Mouse (Mus musculus) thymus, postnatal 14 days (tissue): ENCODE measurements around the gene Frat2.
"Not testable (repeated sequence)": the region's sequence is repeated elsewhere in the genome, so short reads cannot be mapped to it uniquely, and the experiment has no call there.

Source experiments
- DNase-seq: peaks from one replicate; pipeline ENCODE4 v3.0.0; 2021

Gene Frat2

GRCm38 (mm10) chr19:41847992-41848851, at the start of gene Frat2:
TSS of gene Frat2 (minus strand) at chr19:41848132.
- DNase-seq, result peak; percentile 92

- no peak for DNase-seq
Observed at GRCm38 (mm10) chr19:41896319-41896711, 48.4 kb upstream of the Frat2 start.

- DNase-seq, result peak; percentile 85
Observed at GRCm38 (mm10) chr19:41895460-41896318, 47.8 kb upstream of the Frat2 start, which contains the start of gene Rrp12. TSS of gene Rrp12 (minus strand) at chr19:41896173.

- DNase-seq, result no peak
Observed at GRCm38 (mm10) chr19:41894959-41895358, 47.0 kb upstream of the Frat2 start.

- no peak for DNase-seq
Observed at GRCm38 (mm10) chr19:41888191-41888590, 40.3 kb upstream of the Frat2 start.

- DNase-seq, result no peak
Observed at GRCm38 (mm10) chr19:41883882-41884281, 36.0 kb upstream of the Frat2 start.

- no peak for DNase-seq
Observed at GRCm38 (mm10) chr19:41881842-41882241, 33.9 kb upstream of the Frat2 start.

GRCm38 (mm10) chr19:41874356-41874755, 26.4 kb upstream of the Frat2 start:
- DNase-seq, result peak; percentile 72

- DNase-seq, result no peak
Observed at GRCm38 (mm10) chr19:41872285-41872684, 24.4 kb upstream of the Frat2 start.

GRCm38 (mm10) chr19:41869946-41870345, 22.0 kb upstream of the Frat2 start:
- peak; percentile 18 for DNase-seq

GRCm38 (mm10) chr19:41869296-41869695, 21.4 kb upstream of the Frat2 start:
- DNase-seq, result no peak

- DNase-seq, result no peak
Observed at GRCm38 (mm10) chr19:41866707-41867106, 18.8 kb upstream of the Frat2 start.

GRCm38 (mm10) chr19:41857816-41858310, 9.9 kb upstream of the Frat2 start:
- no peak for DNase-seq

GRCm38 (mm10) chr19:41857086-41857762, 9.3 kb upstream of the Frat2 start:
- no peak for DNase-seq

GRCm38 (mm10) chr19:41852423-41852822, 4.5 kb upstream of the Frat2 start:
- DNase-seq, result no peak

- DNase-seq, result no peak
Observed at GRCm38 (mm10) chr19:41850719-41851543, 3.0 kb upstream of the Frat2 start.

GRCm38 (mm10) chr19:41850021-41850718, 2.2 kb upstream of the Frat2 start:
- no peak for DNase-seq

GRCm38 (mm10) chr19:41847614-41847991, 329 bp downstream of the Frat2 start:
- not testable (repeated sequence) for DNase-seq

- peak; percentile 58 for DNase-seq
Observed at GRCm38 (mm10) chr19:41847091-41847581, 796 bp downstream of the Frat2 start.

GRCm38 (mm10) chr19:41846366-41847090, 1.4 kb downstream of the Frat2 start:
- no peak for DNase-seq
